Mouse (Mus musculus) limb, embryonic 11.5 days (tissue): Measurements from ENCODE around the gene Atxn7l1. TPM values are rescaled to one million over a fixed set of nuclear protein-coding genes. Genes with fewer than 3 reads are reported as not detected.

Source experiments
- ATAC-seq: fragments of 200-750 bp; cut with Nextera tagmentation; 2 replicates; pipeline ENCODE4 v1.8.0; 2017; ENCODE audit warnings: low read depth; ENCODE audit not compliant: insufficient number of reproducible peaks, low FRiP score, low TSS enrichment
- DNase-seq: peaks from one replicate; pipeline ENCODE4 v3.0.0-alpha.2; 2015; ENCODE audit warnings: low spot score
- H3K27ac ChIP-seq: fragments of 300-500 bp; sonication (generic); replicated peaks from 2 replicates; pipeline ENCODE4 v1.5.1; 2014; ENCODE audit warnings: low read depth, mild to moderate bottlenecking, low read length
- H3K27me3 ChIP-seq: fragments of 300-500 bp; sonication (generic); 2 replicates; pipeline ENCODE4 v1.6.1; 2014; ENCODE audit warnings: mild to moderate bottlenecking, low read length, mixed read lengths; ENCODE audit not compliant: control insufficient read depth, insufficient read depth
- H3K36me3 ChIP-seq: fragments of 300-500 bp; sonication (generic); 2 replicates; pipeline ENCODE4 v1.6.1; 2014; ENCODE audit warnings: mild to moderate bottlenecking, low read length, moderate library complexity, mixed read lengths; ENCODE audit not compliant: control insufficient read depth, insufficient read depth
- H3K4me1 ChIP-seq: fragments of 300-500 bp; sonication (generic); 2 replicates; pipeline ENCODE4 v1.6.1; 2014; ENCODE audit warnings: low read length, mixed read lengths; ENCODE audit not compliant: control insufficient read depth, insufficient read depth
- H3K4me2 ChIP-seq: fragments of 300-500 bp; sonication (generic); 2 replicates; pipeline ENCODE4 v1.6.1; 2014; ENCODE audit warnings: low read depth, mild to moderate bottlenecking, moderate library complexity; ENCODE audit not compliant: severe bottlenecking
- H3K4me3 ChIP-seq: fragments of 300-500 bp; sonication (generic); 2 replicates; pipeline ENCODE4 v1.5.1; 2014; ENCODE audit warnings: low read depth, low read length
- H3K9ac ChIP-seq: fragments of 300-500 bp; sonication (generic); 2 replicates; pipeline ENCODE4 v1.6.1; 2014; ENCODE audit warnings: mild to moderate bottlenecking, low read length
- H3K9me3 ChIP-seq: fragments of 300-500 bp; sonication (generic); 2 replicates; pipeline ENCODE4 v1.6.1; 2016; ENCODE audit warnings: low read length; ENCODE audit not compliant: control insufficient read depth
- WGBS: fragments of 180-500 bp; shearing (Covaris S2); extraction: QIAGEN DNeasy Blood & Tissue Kit; methylation state at CpG from one replicate; pipeline ENCODE4 v1.1.7; 2014; 5-methylcytosine and 5-hydroxymethylcytosine counted together
- polyA plus RNA-seq: library from polyadenylated mRNA; unstranded; fragments of >200 nt; fragmentation: Nextera tagmentation; extraction: Ambion mirVana; gene quantifications from 2 replicates; pipeline ENCODE4 v1.2.1, GENCODE M21; 2014

The Atxn7l1 gene
- polyA plus RNA-seq, 1 experiment from 2014 or later: 18.8 TPM

DNA sequence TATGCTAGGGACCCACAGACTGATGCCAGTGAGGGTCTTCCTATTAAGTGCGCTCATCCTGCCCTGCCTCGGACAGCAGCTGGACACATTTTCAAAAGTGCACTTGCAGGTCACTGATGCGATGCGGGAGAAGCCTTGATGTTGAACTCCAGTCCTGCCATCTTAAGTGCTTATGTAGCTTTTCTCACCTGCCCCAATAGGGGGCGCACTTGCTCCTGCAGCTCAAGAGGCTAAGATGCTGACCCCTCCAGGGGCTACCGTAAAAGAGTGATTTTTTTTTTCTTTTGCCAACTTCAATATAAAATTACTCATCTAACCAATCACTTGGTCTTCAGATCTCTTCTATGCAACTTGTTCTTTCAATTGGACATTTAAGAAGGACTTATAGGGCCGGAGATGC, 175.1 kb downstream of the Atxn7l1 start:
- Histone ChIP-seq H3K36me3 (no peaks in the 10 kb centered on the region), H3K4me1 (no peaks in the 10 kb centered on the region), H3K4me3 (no peak overlapping the region), H3K27ac (no peak overlapping the region), H3K9ac (no peak overlapping the region), H3K4me2 (no peak overlapping the region), H3K27me3 (no peaks in the 10 kb centered on the region), H3K9me3 (no peaks in the 10 kb centered on the region)
- WGBS: 75% methylated on average over 7 of the region's 7 CpGs
- ATAC-seq (no peak), DNase-seq (no peak)

DNA sequence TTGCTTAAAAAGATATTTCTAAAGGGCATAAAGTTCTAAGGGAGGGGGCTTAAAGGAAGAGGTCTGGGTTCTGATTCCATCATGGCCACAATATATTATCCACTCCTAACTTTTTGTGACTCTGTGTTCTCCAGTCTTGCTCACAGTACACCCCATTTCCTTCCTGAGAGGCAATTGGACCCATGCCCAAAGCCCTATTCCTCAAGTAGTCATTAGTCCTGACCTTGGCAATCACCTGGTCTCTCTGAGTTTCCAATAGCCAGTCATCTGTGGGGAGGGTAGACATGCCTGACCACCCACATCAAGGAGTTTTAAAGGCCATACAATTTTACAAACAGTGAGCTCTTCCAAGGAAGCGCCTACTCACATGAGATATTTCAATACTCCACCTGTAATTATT, 176.3 kb downstream of the Atxn7l1 start:
- Histone ChIP-seq H3K4me2 (no peak overlapping the region), H3K27ac (no peak overlapping the region), H3K4me3 (no peak overlapping the region), H3K9me3 (no peaks in the 10 kb centered on the region), H3K36me3 (no peaks in the 10 kb centered on the region), H3K9ac (no peak overlapping the region), H3K27me3 (no peaks in the 10 kb centered on the region), H3K4me1 (no peaks in the 10 kb centered on the region)
- ATAC-seq (no peak), DNase-seq (no peak)
- 93% methylated on average over 1 of the region's 1 CpGs for WGBS

DNA sequence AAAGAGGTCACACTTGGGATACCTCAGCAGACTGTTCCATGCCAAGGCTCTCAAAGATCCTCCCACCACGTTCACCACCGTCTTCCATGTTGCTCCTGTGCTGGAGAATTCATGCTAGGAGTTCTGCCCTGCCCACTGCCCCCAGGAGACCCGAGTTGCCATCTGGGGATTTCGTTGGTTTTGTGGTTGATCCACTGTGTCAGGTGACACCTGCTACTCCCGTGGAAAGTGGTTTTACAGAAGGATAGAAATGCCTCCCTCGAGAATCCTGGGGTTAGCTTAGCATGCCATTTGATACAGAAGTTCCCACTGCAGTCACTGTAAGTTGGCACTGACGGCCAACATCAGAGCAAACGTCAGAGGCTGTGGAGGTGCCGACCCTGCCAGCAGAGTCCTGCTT, 177.9 kb downstream of the Atxn7l1 start:
- no peak overlapping the region for H3K27ac ChIP-seq
- no peak overlapping the region for H3K9ac ChIP-seq
- WGBS: 81% methylated on average over 9 of the region's 9 CpGs
- DNase-seq (no peak), ATAC-seq (no peak)
- no peaks in the 10 kb centered on the region for H3K36me3 ChIP-seq
- no peaks in the 10 kb centered on the region for H3K9me3 ChIP-seq
- H3K4me3 ChIP-seq: no peak overlapping the region
- H3K4me1 ChIP-seq: no peaks in the 10 kb centered on the region
- no peak overlapping the region for H3K4me2 ChIP-seq
- H3K27me3 ChIP-seq: no peaks in the 10 kb centered on the region

DNA sequence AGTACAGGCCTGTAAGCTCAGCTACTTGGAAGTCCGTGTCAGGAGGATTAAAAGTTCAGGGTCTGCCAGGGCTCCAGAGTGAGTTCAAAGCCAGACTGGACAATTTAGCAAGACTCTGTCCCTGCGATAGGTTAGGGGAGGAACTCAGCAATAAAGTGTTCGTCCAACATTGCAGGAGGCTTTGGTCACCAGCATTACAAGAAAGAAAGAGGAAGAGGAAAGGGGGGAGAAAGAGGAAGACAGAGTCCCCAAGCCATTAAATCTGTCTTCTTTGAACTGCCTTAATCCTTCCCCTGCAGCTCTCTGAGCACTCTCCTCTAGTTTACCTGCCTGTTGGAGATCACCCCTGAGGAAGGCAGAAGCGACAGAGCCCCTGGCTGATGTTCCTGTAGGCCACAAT, 184.6 kb downstream of the Atxn7l1 start:
- H3K4me2 ChIP-seq: no peak overlapping the region
- no peak overlapping the region for H3K9ac ChIP-seq
- H3K27ac ChIP-seq: no peak overlapping the region
- H3K36me3 ChIP-seq: no peaks in the 10 kb centered on the region
- no peak overlapping the region for H3K4me3 ChIP-seq
- H3K9me3 ChIP-seq: no peaks in the 10 kb centered on the region
- no peaks in the 10 kb centered on the region for H3K27me3 ChIP-seq
- WGBS: 37% methylated on average over 4 of the region's 4 CpGs
- no peaks in the 10 kb centered on the region for H3K4me1 ChIP-seq
- DNase-seq (no peak), ATAC-seq (no peak)

DNA sequence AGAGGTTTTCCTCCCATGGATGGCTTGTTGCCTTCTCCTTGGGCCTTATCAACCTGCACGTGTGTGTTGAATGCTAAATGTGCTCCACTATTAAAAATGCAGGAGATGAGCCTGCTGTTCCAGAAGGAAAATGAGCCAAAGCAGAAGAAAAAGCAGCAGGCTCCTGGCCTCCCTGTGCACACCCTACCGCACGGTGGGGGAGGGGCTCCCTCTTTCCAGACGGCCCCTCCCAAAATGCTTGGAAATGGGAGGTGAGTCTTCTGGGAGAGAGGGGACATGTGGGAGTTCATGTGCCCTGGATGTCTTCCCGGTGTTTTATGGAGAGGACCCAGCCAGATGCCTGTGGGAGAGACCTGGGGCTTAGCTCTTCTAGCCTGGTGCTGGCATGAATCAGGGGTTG, 185.3 kb downstream of the Atxn7l1 start:
- WGBS: 66% methylated on average over 5 of the region's 5 CpGs
- DNase-seq: no peak

DNA sequence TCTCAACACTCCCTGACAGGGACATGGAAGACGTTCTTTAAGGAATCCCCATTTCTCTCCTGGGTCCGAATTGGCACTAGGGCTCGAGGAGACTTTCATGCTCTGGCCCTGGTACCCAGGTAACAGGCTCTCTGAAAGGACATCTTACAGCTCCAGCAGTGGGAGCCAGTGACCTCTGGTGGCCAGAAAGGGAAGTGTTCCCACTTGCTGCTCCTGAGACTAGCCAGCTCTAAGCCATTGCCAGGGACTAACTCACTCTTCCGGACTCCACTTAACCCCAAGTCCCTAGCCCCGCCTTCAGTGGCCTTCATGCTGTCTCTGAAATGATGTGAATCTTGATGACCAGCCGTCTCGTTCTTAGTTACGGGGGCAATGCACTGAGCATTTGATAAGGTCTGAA, 186.4 kb downstream of the Atxn7l1 start:
- Histone ChIP-seq H3K36me3 (no peaks in the 10 kb centered on the region), H3K4me1 (no peaks in the 10 kb centered on the region), H3K4me3 (no peak overlapping the region), H3K9ac (no peak overlapping the region), H3K27ac (no peak overlapping the region), H3K4me2 (no peak overlapping the region), H3K27me3 (no peaks in the 10 kb centered on the region), H3K9me3 (no peaks in the 10 kb centered on the region)
- ATAC-seq (peak; percentile 57; the same call in 1 of the 2 replicates), DNase-seq (peak; percentile 90)
- 30% methylated on average over 8 of the region's 8 CpGs for WGBS

More for the DNA sequence above, 185.3 kb downstream of the Atxn7l1 start:
- H3K4me1 ChIP-seq: no peaks in the 10 kb centered on the region
- H3K9ac ChIP-seq: no peak overlapping the region
- no peak overlapping the region for H3K27ac ChIP-seq
- no peaks in the 10 kb centered on the region for H3K9me3 ChIP-seq
- no peak overlapping the region for H3K4me3 ChIP-seq
- H3K27me3 ChIP-seq: no peaks in the 10 kb centered on the region
- no peak for ATAC-seq
- H3K36me3 ChIP-seq: no peaks in the 10 kb centered on the region
- H3K4me2 ChIP-seq: no peak overlapping the region

DNA sequence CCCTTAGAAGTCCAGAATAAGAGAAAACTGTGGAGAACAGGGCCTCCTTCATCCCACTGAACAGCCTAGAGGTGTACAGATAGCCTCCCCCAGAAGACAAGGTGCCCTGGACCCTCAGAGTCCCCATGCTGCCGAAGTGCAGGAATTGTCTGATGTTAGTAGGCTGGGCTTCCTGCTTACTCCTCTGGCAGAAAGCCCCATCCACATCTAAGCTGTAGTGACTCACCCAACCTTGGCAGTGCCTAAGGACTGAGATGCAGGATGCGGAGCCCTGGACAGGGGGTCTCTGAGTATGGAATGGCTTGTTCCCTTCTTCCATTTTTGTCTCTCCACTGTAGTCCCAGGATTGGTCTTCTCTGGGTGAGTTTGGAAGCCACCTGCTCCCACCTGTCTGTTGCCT, 187.0 kb downstream of the Atxn7l1 start:
- DNase-seq (no peak), ATAC-seq (no peak)
- Histone ChIP-seq H3K4me3 (no peak overlapping the region), H3K4me2 (no peak overlapping the region), H3K9me3 (no peaks in the 10 kb centered on the region), H3K9ac (no peak overlapping the region), H3K4me1 (no peaks in the 10 kb centered on the region), H3K36me3 (no peaks in the 10 kb centered on the region), H3K27me3 (no peaks in the 10 kb centered on the region), H3K27ac (no peak overlapping the region)
- 93% methylated on average over 2 of the region's 2 CpGs for WGBS

DNA sequence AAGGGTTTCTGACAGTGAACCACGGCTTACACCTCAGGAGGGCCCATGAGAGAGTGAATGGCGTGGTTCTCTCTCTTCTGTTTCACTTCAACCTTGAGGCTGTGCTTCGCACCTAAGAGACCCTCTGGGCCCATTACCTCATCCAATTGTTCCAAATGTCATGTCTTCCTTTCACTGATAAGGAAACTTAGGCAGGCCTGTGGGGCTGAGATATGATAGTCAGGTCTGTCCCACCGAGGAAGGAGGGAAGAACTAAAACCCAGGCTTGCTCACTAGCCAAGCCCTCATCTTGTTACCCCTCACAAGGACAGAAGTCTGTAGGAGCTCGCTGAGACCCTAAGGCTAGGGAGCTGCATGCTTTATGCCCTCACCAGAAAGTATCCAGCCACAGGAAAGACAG, 187.5 kb downstream of the Atxn7l1 start:
- H3K4me3 ChIP-seq: no peak overlapping the region
- H3K27me3 ChIP-seq: no peaks in the 10 kb centered on the region
- H3K9me3 ChIP-seq: no peaks in the 10 kb centered on the region
- H3K27ac ChIP-seq: no peak overlapping the region
- no peaks in the 10 kb centered on the region for H3K4me1 ChIP-seq
- no peaks in the 10 kb centered on the region for H3K36me3 ChIP-seq
- ATAC-seq: no peak
- 89% methylated on average over 5 of the region's 5 CpGs for WGBS
- H3K4me2 ChIP-seq: no peak overlapping the region
- H3K9ac ChIP-seq: no peak overlapping the region
- DNase-seq: no peak

DNA sequence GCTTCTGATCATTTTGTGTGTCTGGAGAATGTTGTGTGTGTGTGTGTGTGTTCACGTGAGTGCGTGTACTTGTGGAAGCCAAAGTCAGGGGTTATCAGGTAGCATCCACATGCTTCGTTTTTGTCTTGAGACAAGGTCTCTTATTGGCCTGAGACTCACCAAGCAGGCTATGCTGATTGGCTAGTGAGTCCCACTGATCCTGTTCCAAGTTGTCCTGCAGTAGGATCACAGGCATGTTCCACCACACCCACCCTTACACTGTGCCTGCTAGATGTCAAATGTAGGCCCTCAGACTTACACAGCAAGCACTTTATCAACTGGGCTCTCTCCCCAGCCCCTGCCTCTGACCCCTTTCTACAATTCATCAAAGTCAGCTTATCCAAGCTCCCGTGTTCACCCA, 187.9 kb downstream of the Atxn7l1 start:
- Histone ChIP-seq H3K4me3 (no peak overlapping the region), H3K4me1 (no peaks in the 10 kb centered on the region), H3K27ac (no peak overlapping the region), H3K9ac (no peak overlapping the region), H3K36me3 (no peaks in the 10 kb centered on the region), H3K27me3 (no peaks in the 10 kb centered on the region), H3K9me3 (no peaks in the 10 kb centered on the region), H3K4me2 (no peak overlapping the region)
- DNase-seq (no peak), ATAC-seq (no peak)
- WGBS: 71% methylated on average over 4 of the region's 4 CpGs
